Mouse (Mus musculus): Measurements from ENCODE around the gene Baz2b.
"Not testable (repeated sequence)": the region's sequence is repeated elsewhere in the genome, so short reads cannot be mapped to it uniquely, and the experiment has no call there.

Gene Baz2b

DNA sequence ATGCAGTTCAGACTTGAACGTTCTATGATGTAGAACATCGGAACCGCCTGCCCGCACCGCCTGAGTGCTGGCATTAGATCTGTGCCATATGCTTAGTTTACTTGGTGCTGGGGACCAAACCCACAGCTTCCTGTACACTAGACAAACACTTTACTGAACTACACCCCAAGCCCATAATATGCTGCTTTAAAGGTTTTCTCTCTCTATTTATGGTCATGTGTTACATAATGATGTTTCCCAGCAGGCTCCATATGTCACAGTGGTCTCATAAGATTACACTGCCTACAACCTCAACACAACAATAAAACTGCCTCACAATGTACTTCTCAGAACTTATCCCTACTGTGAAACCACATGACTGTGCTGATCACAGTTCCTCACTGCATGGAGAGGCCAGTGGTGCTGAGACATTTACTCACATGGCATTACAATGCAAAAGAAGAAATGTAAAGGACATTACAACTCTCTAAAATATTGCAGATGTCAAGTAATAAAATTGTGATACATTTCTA lies 9.5 kb downstream of the Baz2b start:
- DNase-seq (ENCODE audit: low read depth): peak; percentile 57

DNA sequence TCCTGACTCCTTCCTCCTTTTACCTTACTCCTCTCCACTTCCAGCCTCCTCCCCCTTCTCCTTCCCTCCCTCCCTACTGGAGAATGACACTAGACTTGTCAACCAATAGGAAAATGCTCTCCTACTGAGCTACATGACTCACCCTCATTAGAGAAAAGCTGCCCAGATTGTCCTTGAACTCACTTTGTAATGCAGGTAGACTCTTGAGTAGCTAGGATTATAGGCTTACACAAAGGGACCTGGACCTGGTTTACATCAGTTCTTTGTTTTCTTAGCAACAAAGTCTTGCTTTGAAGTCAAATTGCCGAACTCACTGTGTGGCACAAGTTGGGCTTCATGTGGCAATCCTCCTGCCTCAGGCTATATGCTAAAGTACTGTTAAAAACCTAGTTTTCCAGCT lies 12.8 kb downstream of the Baz2b start:
- no peak for DNase-seq (ENCODE audit: low read depth)

DNA sequence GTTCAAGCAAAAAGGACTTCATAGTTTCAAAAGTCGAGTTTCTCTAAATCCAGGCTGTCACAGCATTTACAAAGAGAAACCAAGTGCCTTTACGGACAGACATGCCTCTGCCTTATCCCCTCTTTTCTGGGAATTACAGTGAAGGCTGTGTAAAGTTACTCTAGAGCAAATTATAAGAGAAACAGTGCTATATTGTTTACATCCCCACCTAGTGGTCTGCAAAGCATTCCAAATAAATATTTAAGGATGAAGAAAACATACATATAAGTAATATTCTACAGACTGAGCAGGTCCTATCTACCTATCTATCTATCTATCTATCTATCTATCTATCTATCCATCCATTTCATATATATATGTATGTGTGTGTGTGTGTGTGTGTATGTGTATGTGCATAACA lies 27.9 kb downstream of the Baz2b start:
- no peak for DNase-seq (ENCODE audit: low read depth)

DNA sequence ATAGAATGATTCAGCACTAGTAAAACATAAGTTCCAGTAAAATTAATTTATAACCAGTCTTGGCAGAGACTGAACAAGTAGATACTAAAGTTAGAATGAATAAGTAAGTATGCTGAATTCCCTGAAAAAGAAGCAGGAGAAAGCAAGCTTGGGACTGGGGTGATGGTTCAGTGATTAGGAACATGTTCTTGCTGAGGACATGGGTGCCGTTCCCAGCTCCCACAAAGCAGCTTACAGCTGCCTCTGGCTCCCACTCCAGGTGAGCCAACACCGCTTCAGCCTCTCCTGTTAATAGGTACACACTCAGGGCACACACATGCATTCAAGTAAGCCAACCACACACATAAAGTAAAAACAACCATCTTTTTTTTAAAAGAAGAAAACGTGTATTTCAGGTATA lies 32.1 kb downstream of the Baz2b start:
- no peak for DNase-seq (ENCODE audit: low read depth)

DNA sequence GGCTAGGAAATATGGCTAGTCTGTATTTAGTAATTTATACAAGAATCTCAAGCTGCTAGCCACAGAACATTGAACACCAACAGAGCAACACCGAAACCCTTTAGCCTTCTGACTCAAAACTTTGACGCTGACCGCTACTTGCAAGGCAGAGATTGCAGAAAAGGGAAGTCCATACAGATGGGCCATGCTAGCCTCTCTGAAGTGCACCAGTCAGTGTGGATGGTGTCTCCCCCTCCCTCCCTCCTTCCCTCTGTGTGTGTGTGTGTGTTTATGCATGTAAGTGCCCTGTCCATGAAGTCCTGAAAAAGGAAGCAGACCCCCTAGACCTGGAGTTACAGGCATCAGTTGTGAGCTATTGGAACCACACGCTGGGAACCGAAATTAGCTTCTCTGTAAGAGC lies 33.6 kb downstream of the Baz2b start:
- DNase-seq (ENCODE audit: low read depth): no peak

DNA sequence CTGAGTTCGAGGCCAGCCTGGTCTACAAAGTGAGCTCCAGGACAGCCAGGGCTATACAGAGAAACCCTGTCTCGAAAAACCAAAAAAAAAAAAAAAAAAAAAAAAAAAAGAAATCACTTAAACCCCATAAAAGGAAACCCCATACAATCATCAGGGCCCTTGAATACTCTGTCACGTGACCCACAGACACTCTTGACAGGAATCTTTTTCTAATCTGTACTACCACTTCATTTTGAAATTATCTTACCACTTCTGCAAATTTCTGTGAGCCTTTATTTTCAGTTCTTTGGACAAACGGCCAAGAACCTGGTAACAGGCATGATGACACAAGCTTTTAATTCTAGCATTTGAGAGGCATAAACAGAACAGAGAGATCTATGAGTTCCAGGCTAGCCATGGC lies 34.6 kb downstream of the Baz2b start:
- no peak for DNase-seq (ENCODE audit: low read depth)

DNA sequence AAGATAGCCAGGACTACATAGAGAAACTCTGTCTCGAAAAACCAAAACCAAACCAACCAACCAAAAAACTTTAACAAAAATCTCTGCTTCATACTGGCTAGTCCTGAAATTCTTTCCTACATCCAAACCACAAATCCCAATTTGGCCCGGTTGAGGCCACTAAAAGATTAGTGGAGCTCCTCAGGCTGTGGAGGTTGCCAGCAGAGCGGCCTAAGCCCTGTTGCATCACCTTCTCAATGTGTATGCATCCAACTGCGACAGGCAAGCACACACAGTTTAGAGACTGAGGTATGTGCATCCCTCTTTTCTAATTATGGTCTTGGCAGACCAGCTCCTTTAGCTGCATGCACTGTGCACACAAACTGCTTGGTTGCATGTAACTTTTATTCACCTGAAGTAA lies 36.0 kb downstream of the Baz2b start:
- DNase-seq (ENCODE audit: low read depth): no peak

DNA sequence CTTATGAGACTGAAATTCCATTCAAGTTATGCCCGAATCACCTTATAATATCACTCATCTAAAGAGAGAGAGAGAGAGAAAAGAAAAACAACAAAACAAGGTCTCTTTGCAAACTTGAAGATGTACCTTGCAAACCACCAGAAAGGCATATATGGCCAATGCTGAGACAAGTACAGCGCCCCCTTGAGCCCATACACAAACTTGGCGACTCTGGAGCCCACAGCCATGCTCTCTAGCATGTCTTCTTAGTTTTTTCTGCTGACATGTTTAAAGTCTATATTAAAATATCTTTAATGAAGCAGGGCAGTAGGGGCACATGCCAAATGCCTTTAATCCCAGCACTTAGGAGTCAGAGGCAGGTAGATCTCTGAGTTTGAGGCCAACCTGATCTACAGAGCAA lies 36.4 kb downstream of the Baz2b start:
- DNase-seq (ENCODE audit: low read depth): peak; percentile 25

DNA sequence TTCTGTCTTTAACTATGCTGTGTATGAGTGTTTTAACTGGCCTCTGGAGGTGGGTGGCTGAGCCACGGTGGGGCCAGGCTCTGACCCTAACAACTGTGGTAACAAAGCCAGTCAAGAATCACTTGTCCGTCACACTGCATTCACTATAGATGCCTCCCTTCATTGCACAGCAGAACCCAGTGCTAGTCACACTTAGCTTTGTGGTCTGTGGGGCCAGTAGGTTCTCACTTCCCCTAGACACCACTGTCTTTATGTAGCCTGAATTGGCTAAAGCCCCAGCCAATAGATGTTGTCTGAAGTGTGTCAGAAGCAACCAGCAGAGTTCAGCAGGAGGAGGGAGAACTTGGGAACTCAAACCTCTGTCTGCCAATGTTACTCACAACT lies 37.1 kb downstream of the Baz2b start:
- peak; percentile 21 for DNase-seq (ENCODE audit: low read depth)

DNA sequence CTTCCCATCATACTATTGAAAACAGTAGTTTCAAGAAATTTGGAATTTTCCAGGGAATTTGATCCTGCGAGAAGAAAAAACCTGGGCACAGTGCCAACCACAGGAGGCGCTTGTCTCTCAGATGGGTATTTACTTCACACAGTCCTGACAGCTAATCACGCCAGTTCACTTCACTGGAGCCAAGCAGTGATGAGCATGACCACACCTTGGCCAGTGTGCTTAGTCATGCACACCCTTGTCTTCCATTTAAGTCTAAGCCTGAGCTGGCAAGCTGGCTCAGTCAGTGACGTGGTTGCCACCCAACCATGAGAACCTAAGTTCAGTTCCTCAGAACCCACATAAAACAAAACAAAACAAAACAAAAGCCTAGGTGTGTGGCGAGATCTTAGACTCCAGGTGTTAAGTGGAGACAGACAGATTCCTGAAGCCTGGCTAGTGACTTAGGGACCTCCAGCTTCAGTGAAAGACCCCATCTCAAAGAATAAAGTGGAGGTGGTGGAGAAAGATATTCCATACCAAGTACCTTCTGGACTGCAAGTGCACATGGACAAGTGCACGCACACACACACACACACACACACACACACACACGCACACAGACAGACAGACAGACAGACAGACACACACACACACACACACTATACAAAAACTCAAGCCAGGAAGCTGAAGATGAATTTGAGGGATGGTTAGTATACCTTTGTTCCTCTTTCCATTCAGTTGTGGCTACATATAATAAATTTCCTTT lies 37.7 kb downstream of the Baz2b start:
- peak; percentile 41 for DNase-seq (ENCODE audit: low read depth)

DNA sequence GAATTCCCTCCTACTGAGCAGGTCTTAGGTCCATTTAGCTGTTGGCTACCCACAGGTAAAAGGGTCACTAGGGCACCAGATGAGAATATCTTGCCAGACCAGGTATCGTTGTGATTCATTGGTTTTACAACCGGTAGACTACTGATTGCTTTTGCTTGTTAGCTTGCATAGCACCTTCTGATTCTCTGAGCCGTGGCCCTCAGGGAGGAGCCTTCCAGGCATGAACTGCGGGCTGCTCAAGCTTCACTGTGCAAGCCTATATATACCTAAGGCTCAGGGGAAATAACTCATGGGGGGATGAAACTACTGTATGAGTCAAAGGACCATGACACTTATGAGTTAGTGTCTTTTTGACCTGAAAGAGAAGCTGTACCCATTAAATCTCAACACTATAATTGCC lies 42.8 kb downstream of the Baz2b start:
- DNase-seq (ENCODE audit: low read depth): no peak

DNA sequence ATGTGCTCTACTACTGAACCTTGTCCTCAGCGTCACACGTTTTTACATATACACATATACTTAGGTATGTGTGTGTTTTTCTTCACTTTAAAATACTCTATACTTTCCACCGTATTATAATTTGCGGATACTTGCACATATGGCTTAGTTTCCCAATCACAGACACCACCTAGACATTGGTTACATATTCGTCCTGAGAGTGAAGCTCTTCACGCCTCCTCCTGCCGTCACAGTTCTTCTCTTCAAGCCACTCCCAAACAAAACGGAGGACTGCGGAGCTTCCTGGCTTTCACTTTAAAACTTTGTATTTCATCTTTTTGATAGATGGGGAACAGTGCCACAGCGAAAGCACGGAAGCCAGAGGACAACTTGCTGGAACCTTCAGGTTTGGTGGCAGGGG lies 44.0 kb downstream of the Baz2b start:
- peak; percentile 48 for DNase-seq (ENCODE audit: low read depth)

DNA sequence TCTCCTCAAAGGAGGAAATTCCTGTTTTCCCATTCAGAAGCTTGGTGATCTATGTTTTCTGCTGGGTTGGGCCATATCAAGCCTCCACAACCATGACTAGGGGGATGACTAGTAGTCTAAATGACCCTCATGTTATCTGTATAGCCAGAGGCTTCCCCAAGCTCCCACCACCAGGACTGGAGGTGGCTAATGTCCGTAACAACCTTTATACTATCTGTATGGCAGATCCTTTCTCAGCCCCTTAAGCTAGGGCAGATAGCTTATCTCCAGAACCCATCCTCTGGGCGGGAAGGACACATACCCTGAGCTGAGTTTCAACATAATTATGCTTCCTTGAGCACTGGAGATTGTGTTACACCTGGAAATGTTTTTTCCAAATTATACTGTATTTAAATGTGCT lies 45.9 kb downstream of the Baz2b start:
- no peak for DNase-seq (ENCODE audit: low read depth)

DNA sequence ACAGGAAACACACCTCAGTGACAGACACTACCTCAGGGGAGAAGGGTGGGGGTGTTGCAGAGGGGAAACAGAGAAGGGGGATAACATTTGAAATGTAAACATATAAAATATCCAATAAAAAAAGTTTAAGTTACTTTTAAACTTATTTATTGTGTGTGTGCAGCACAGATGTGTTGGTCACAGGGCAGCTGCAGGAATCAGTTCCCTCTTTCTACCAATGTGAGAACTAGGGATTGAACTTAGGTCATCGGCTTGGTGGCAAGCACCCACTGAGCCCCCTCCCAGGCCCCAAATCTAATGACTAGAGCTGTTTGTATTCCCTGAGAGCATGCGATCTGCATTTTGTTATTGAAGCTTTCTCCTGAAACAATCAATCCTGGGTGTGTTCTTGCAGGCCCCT lies 57.2 kb downstream of the Baz2b start:
- DNase-seq (ENCODE audit: low read depth): no peak

DNA sequence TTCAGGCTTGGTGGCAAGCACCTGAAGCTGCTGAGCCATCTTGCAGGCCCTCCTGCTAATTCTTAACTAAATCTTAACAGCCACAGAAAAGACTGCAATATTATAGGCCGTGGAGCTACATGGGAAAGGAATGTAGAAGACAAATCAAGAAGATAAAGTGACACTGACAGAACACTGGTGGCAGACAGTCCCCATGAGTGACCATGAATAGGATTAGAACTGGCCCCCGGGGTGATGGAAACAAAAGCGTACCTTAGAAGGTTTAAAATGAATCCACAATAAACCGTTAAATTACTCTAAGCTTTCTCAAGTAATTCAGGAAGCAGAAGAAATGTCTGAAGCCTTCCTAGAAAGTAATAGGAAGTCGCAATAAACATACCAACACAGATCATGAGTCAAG lies 61.0 kb downstream of the Baz2b start:
- no peak for DNase-seq (ENCODE audit: low read depth)

DNA sequence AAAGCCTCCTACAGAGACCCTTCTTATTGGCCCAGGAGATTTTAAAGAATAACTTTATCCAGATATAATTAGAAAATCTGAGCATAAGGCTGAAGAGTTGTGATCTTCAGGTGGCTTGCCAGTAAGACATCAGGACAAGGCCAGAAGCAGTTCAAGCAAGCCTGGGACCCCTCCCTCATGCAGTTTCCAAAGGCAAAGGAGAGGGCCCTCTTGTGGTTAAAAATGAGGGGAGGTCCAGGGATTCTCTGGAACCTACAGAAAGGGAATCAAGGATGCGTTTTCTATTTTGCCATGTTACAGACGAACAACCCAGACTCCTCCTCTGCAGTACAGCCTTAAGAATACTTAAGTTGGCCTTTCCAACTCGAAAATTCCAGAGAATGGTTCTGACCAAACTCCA lies 62.2 kb downstream of the Baz2b start:
- no peak for DNase-seq (ENCODE audit: low read depth)

DNA sequence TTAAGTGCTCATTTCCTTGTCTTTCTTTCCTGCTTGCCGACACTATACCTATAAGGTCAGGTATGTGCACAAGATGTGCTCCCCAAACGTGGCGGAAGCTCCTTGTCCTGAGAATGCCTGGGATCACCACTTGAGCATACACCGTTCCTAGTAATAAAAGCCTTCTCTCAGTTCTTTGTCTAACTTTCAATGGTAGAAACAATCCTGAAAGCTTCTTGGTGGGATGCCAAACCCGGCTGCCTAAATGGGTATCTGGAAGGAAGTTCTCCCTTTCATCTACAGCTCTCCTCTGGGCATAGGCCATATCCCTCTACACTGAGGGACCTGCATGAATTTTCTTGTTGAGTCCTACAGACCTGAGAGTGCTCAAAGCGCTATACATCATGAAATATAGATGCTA lies 63.9 kb downstream of the Baz2b start:
- DNase-seq (ENCODE audit: low read depth): no peak

DNA sequence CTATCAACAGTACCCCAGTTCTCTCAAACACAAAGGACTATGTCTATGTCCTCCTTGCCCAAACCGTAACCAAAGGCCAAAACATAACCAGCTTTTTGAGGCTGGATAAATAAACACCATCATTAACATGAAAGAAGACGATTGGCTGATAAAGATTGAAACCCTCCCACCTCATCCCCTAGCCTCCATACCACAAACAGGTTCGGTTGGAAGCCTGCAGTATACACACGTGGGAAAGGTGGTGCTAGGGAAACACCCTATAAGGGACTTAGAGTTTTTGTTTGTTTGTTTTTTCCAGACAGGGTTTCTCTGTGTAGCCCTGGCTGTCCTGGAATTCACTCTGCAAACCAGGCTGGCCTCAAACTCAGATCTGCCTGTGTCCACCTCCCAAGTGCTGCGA lies 66.3 kb downstream of the Baz2b start:
- DNase-seq (ENCODE audit: low read depth): no peak

DNA sequence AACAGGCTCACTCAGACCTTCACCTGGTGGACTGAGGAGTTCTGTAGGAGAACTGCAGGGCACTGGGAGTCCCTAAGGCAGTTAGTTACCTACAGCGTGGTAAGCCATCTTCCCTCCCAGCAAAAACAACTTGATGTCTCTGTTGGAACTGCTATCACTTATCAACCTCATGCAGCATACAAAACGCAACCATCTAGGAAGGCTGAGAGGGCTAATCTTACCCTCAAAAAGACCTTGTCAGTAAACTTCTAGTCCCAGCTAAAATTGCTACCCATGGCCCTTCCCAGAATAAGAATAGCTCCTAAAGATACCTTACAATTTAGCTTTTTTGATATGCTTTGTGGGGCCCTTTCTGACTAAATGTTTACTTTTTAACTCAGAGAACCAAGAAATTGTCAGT lies 67.4 kb downstream of the Baz2b start:
- DNase-seq (ENCODE audit: low read depth): no peak

DNA sequence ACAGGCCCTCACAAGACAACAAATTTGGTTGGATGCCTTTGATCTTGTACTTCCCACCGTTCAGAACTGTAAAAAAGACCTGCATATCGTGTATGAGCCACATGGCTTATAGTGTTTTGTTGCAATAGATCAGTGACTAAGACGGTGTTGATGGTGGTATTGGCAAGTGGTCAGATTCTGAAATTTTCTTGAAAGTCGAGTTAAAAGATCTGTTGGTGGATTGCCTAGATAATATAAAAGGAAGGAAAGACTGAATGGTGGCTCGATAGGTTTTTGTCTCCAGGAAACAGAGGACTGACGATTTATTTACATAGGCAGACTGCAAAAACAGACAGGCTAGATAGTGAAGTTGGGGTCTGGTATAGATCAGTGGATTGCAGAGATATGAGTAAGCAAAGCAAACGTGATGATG lies 70.9 kb downstream of the Baz2b start:
- DNase-seq (ENCODE audit: low read depth): no peak

DNA sequence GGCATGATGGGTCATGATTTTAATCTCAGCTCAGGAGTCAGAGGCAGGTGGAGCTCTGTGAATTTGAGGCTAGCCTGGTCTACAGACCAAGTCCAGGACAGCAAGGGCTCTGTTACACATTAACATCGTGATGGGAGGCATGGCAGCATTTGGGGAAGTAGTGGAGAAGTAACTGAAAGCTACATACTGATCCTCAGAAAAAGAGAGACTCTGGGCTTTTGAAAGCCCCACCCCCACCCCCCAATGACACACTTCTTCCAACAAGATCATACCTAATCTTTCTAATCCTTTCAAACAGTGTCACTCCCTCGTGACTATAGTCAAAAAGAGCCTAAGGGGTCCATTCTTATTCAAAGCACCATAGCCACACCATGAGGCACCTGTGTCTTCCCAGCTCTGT lies 73.8 kb downstream of the Baz2b start:
- no peak for DNase-seq (ENCODE audit: low read depth)

DNA sequence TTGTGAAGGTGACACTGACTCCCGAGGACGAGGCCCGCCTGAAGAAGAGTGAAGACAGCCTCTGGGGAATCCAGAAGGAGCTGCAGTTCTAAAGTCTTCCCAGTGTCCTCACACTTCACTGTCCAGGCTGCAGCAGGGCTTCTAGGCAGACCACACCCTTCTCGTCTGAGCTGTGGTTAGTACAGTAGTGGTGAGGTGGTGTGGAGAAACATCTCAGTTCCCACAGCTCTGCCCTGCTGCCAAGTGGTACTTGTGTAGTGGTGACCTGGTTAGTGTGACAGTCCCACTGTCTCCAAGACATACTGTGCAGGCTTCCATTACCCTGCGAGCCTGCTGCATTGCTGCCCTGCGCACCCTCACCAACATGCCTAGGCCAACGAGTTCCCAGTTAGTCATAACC lies 74.7 kb downstream of the Baz2b start:
- not testable (repeated sequence) for DNase-seq (ENCODE audit: low read depth)

DNA sequence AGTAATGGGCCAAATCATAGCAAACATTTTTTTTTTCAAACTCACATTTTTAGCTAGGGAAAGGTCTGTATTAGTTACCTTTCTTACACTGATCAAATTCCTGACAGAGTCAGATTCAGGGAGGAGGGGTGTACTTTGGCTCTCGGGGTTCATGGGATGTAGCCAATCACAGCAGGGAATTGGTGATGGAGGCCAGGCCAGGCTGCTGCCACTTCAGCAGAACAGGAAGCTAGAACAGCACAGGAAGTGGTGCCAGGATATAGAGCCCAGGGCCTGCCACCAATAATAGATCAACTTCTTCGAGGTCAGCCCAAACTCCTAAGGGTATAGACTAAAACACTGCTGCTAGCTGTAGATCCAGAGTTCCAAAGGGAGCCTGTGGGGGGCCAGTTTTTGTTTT lies 76.6 kb downstream of the Baz2b start:
- no peak for DNase-seq (ENCODE audit: low read depth)

DNA sequence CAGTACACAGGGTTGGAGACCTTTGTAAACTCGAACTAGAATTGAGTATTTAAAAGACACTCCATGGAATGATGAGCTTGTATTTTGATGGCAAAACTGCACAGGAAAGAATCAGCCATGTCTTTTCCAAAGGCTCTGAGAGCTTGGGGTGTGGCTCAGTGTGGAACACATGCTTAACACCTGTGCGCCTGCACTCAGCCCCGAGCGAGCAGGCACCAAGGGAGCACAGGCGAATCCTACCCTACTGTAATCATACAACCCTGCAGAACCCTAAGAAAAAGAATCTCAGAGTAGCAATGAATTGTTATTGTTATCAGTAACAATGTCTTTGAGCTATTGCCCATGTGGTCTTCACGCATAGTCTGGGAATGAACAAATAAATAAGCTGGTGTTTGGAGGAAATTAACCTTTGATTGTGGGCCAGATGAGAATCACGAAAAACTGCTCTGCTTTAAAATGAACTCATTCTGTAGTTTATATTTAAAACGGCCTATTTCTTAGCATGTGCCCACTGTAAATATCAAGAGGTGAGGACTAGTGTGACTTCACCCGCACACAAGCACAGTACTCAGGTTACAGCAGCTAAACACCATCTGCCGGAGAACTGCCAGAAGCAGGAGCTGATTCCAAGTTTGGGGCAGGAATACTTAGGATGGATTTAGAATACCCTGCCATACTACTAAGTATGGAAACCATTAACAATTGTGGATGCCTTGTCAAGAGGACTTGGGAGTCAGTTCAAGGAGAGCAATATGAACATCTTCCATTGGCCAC lies 77.2 kb downstream of the Baz2b start:
- no peak for DNase-seq (ENCODE audit: low read depth)

Measured in naive thymus-derived CD4-positive, alpha-beta T cell, adult 2 months (primary cell).